Mouse (Mus musculus) hindbrain, embryonic 16.5 days (tissue): ENCODE measurements around the gene Tbc1d21. TPM values are rescaled to one million over a fixed set of nuclear protein-coding genes. Genes with fewer than 3 reads are reported as not detected.

Source experiments
- ATAC-seq: fragments of 200-750 bp; cut with Nextera tagmentation; 2 replicates; pipeline ENCODE4 v1.8.0; 2017; ENCODE audit warnings: moderate TSS enrichment, moderate library complexity
- H3K27ac ChIP-seq: fragments of 300-500 bp; sonication (generic); 2 replicates; pipeline ENCODE4 v1.5.1; 2014; ENCODE audit warnings: low read depth, mild to moderate bottlenecking, control low read depth, low read length, moderate library complexity
- H3K27me3 ChIP-seq: fragments of 300-500 bp; sonication (generic); replicated peaks from 2 replicates; pipeline ENCODE4 v1.6.1; 2014; ENCODE audit warnings: low read length; ENCODE audit not compliant: control insufficient read depth, insufficient read depth
- H3K36me3 ChIP-seq: fragments of 300-500 bp; sonication (generic); 2 replicates; pipeline ENCODE4 v1.6.1; 2014; ENCODE audit warnings: mild to moderate bottlenecking, low read length, moderate library complexity, mixed read lengths; ENCODE audit not compliant: control insufficient read depth, insufficient read depth
- H3K4me1 ChIP-seq: fragments of 300-500 bp; sonication (generic); 2 replicates; pipeline ENCODE4 v1.6.1; 2014; ENCODE audit warnings: low read depth, low read length; ENCODE audit not compliant: control insufficient read depth, insufficient read depth
- H3K4me2 ChIP-seq: fragments of 300-500 bp; sonication (generic); 2 replicates; pipeline ENCODE4 v1.6.1; 2014; ENCODE audit warnings: mild to moderate bottlenecking, low read length, control low read depth, moderate library complexity
- H3K4me3 ChIP-seq: fragments of 300-500 bp; sonication (generic); 2 replicates; pipeline ENCODE4 v1.5.1; 2014; ENCODE audit warnings: mild to moderate bottlenecking, low read length, control low read depth, moderate library complexity
- H3K9ac ChIP-seq: fragments of 300-500 bp; sonication (generic); 2 replicates; pipeline ENCODE4 v1.6.1; 2014; ENCODE audit warnings: low read depth, mild to moderate bottlenecking, control low read depth, low read length, moderate library complexity
- H3K9me3 ChIP-seq: fragments of 300-500 bp; sonication (generic); 2 replicates; pipeline ENCODE4 v1.6.1; 2014; ENCODE audit warnings: mild to moderate bottlenecking, low read length, moderate library complexity; ENCODE audit not compliant: control insufficient read depth
- WGBS: fragments of 180-500 bp; shearing (Covaris S2); extraction: QIAGEN DNeasy Blood & Tissue Kit; methylation state at CpG from one replicate; pipeline ENCODE4 v1.1.7; 2014; 5-methylcytosine and 5-hydroxymethylcytosine counted together
- polyA plus RNA-seq: library from polyadenylated mRNA; unstranded; fragments of >200 nt; fragmentation: Nextera tagmentation; extraction: Ambion mirVana; gene quantifications from 2 replicates; pipeline ENCODE4 v1.2.1, GENCODE M21; 2015

Tbc1d21 gene
- polyA plus RNA-seq, 1 experiment from 2014 or later = not detected

GRCm38 (mm10) chr9:58327382-58327781 lies 42.9 kb downstream of the Tbc1d21 start:
- H3K27ac ChIP-seq = no peak overlapping the region
- no peak for ATAC-seq

GRCm38 (mm10) chr9:58326477-58327180 lies 43.6 kb downstream of the Tbc1d21 start:
- H3K9ac ChIP-seq = no peak overlapping the region
- ATAC-seq = no peak
- no peaks in the 10 kb centered on the region for H3K9me3 ChIP-seq
- H3K36me3 ChIP-seq = no peaks in the 10 kb centered on the region
- no peak overlapping the region for H3K27ac ChIP-seq
- no peaks in the 10 kb centered on the region; the same call in 1 of the 2 replicates for H3K27me3 ChIP-seq
- no peaks in the 10 kb centered on the region; the same call in 1 of the 2 replicates for H3K4me1 ChIP-seq
- no peak overlapping the region for H3K4me2 ChIP-seq
- no peak overlapping the region for H3K4me3 ChIP-seq
- 25% methylated on average over 4 of the region's 4 CpGs for WGBS

More at GRCm38 (mm10) chr9:58327382-58327781, 42.9 kb downstream of the Tbc1d21 start:
- Histone ChIP-seq H3K4me1 (no peaks in the 10 kb centered on the region; the same call in 1 of the 2 replicates), H3K9me3 (no peaks in the 10 kb centered on the region), H3K9ac (no peak overlapping the region), H3K4me2 (no peak overlapping the region), H3K4me3 (no peak overlapping the region), H3K27me3 (no peaks in the 10 kb centered on the region; the same call in 1 of the 2 replicates), H3K36me3 (no peaks in the 10 kb centered on the region)
- whole genome bisulfite sequencing = 39% methylated on average over 1 of the region's 1 CpGs

GRCm38 (mm10) chr9:58321681-58322080 lies 48.6 kb downstream of the Tbc1d21 start:
- H3K9ac ChIP-seq = no peak overlapping the region
- no peak overlapping the region for H3K27ac ChIP-seq
- H3K4me3 ChIP-seq = no peak overlapping the region
- ATAC-seq = no peak
- no peaks in the 10 kb centered on the region for H3K9me3 ChIP-seq
- H3K4me2 ChIP-seq = no peak overlapping the region
- peaks cover 3% of the 10 kb centered on the region for H3K4me1 ChIP-seq
- no peaks in the 10 kb centered on the region for H3K27me3 ChIP-seq
- WGBS = 98% methylated on average over 3 of the region's 3 CpGs
- H3K36me3 ChIP-seq = no peaks in the 10 kb centered on the region

DNA sequence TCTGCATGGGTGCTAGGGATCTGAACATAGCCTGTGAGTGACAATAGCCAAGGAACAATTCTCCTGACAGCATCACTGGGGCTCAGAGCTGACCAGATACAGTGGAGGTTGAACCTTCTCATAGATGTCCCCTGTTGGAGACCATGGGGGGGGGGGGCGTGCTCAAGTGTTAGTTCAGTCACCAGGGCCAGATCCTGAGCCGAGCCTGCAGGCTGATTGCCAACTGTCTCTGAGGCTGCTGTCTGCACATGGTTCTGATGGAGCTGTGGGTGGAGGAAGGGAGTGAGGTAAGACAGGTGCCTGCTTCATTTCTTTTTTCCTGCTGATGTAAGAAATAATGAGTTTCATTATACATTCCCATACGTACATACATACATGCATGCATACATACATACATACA lies 51.9 kb downstream of the Tbc1d21 start:
- WGBS = 76% methylated on average over 3 of the region's 3 CpGs
- peaks cover 16% of the 10 kb centered on the region for H3K4me1 ChIP-seq

GRCm38 (mm10) chr9:58317381-58317780 lies 52.9 kb downstream of the Tbc1d21 start:
- H3K4me1 ChIP-seq = peaks cover 25% of the 10 kb centered on the region
- no peak overlapping the region for H3K4me3 ChIP-seq
- H3K36me3 ChIP-seq = no peaks in the 10 kb centered on the region
- 57% methylated on average over 3 of the region's 3 CpGs for WGBS
- H3K27me3 ChIP-seq = peaks cover 8% of the 10 kb centered on the region; the same call in 1 of the 2 replicates
- H3K9ac ChIP-seq = no peak overlapping the region
- ATAC-seq = no peak
- H3K27ac ChIP-seq = no peak overlapping the region
- H3K4me2 ChIP-seq = no peak overlapping the region
- H3K9me3 ChIP-seq = no peaks in the 10 kb centered on the region

More for the DNA sequence above, 51.9 kb downstream of the Tbc1d21 start:
- H3K27ac ChIP-seq = no peak overlapping the region
- H3K36me3 ChIP-seq = no peaks in the 10 kb centered on the region
- no peak overlapping the region for H3K9ac ChIP-seq
- no peak overlapping the region for H3K4me3 ChIP-seq
- ATAC-seq = no peak
- H3K9me3 ChIP-seq = no peaks in the 10 kb centered on the region
- peaks cover 2% of the 10 kb centered on the region; the same call in 1 of the 2 replicates for H3K27me3 ChIP-seq
- H3K4me2 ChIP-seq = no peak overlapping the region

- no peak for ATAC-seq
- Histone ChIP-seq H3K27ac (no peak overlapping the region), H3K27me3 (peaks cover 9% of the 10 kb centered on the region), H3K4me3 (no peak overlapping the region), H3K4me2 (no peak overlapping the region), H3K9me3 (no peaks in the 10 kb centered on the region), H3K36me3 (no peaks in the 10 kb centered on the region), H3K4me1 (peaks cover 28% of the 10 kb centered on the region), H3K9ac (no peak overlapping the region)
- WGBS = 58% methylated on average over 7 of the region's 7 CpGs
Observed at GRCm38 (mm10) chr9:58316784-58317183, 53.5 kb downstream of the Tbc1d21 start.

GRCm38 (mm10) chr9:58315850-58316249 lies 54.4 kb downstream of the Tbc1d21 start:
- Histone ChIP-seq H3K4me1 (peaks cover 28% of the 10 kb centered on the region), H3K27ac (no peak overlapping the region), H3K9me3 (no peaks in the 10 kb centered on the region), H3K4me3 (no peak overlapping the region), H3K36me3 (no peaks in the 10 kb centered on the region), H3K27me3 (peaks cover 15% of the 10 kb centered on the region), H3K4me2 (no peak overlapping the region), H3K9ac (no peak overlapping the region)
- no peak for ATAC-seq
- 87% methylated on average over 2 of the region's 2 CpGs for WGBS

DNA sequence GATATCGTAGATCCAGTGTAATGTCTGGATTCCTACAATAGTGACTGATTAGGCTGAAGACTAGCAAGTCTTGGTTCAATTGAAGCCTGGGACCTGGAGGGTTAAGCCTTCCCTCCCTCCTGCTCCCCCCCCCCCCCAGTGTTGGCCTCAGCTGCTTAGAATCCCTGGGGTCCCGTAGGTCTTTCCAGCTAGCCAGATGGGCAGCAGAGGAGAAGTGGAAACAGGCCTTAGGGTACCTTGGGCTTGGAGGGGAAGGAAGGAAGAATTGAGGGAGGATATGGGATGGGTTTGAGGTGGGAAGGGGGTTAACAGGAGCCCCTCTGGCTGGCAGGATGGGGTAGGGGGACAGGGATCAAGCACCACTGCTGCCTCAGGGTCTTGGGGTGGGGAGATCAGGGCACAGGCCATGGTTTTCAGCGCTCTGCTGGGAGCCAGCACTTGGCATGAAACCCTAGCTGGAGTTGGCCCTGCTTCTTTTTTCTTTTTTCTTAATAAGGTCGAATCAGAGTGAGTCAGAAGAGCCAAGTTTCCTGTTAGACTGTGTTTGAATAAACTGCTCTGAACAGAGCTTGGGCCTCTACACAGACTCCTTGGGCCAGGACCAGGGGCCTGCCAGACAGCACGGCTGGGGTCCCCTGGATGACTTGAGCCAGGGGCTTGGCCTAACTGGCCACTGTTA lies 55.4 kb downstream of the Tbc1d21 start:
- Histone ChIP-seq H3K27me3 (peaks cover 15% of the 10 kb centered on the region), H3K36me3 (no peaks in the 10 kb centered on the region), H3K4me2 (no peak overlapping the region), H3K9ac (peak overlapping the region; percentile 32; the same call in 1 of the 2 replicates), H3K9me3 (no peaks in the 10 kb centered on the region), H3K27ac (peak overlapping the region; percentile 68), H3K4me1 (peaks cover 29% of the 10 kb centered on the region), H3K4me3 (no peak overlapping the region)
- peak; percentile 68 for ATAC-seq
- WGBS = 32% methylated on average over 5 of the region's 5 CpGs

DNA sequence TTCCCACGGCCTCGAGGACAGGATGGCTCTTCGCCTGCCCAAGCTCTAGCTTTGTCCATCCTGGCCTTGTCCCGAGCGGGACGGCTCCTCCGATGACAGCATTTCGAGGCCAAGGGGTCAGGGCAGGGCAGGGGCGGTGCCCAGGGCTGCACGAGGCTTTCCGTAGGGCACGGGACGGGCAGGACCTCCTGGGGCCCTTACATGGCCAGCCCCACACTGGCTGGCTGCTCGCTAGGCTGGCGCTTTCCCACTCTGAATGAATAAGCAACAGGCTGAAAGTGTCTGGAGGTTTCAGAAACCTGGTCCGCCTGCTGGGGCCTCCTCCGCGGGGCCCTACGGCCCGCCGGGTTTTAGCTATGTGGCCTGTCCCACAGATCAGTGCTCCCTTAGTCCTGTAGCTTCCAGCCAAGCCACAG lies 57.3 kb downstream of the Tbc1d21 start, which contains the start of gene Loxl1:
Gene Loxl1 (minus strand): TSS at position 243 of the 416 bp plus-strand sequence.
- 0% methylated on average over 21 of the region's 21 CpGs for WGBS
- ATAC-seq = peak; percentile 51
- H3K9me3 ChIP-seq = no peaks in the 10 kb centered on the region
- peak within 1 kb of the TSS; percentile 64 for H3K4me2 ChIP-seq
- no peaks in the 10 kb centered on the region for H3K36me3 ChIP-seq
- peaks cover 39% of the 10 kb centered on the region for H3K4me1 ChIP-seq
- peak within 1 kb of the TSS; percentile 64; the same call in 1 of the 2 replicates for H3K27ac ChIP-seq
- H3K4me3 ChIP-seq = peak within 1 kb of the TSS; percentile 35
- peaks cover 15% of the 10 kb centered on the region for H3K27me3 ChIP-seq
- peak within 1 kb of the TSS; percentile 60 for H3K9ac ChIP-seq
